Mouse (Mus musculus): ENCODE results near the gene Map3k5.

DNA sequence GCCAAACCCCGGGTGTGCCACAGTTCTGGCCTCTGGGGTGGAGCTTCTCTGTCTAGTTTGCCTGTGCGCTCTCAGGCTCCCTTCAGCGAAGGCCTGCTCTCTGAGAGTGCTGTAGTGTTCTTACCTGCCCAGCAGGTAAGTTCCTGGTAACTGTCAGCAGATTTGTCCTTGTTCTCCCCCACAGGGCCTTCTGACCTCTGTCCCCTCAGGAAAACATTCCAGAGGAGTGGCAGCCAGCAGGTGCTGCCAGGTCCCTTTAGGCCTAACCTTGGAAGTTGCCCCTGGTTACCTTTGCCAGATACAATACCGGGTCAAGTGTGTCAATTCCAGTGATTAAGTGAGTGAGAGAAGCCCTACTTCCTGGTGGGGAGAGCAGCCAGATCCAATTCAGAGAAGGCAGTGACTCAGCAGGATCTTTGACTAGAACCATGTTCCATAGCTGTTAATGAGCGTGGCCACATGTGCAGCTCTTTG, 252.6 kb downstream of the Map3k5 start:
- TF ChIP-seq CTCF (conservative IDR thresholded peaks at IDR 0.05; ENCODE audit: low read length) (no peak), POU5F1 (IDR thresholded peaks at IDR 0.05; ENCODE audit: borderline replicate concordance, low read length) (no peak), NANOG (IDR thresholded peaks at IDR 0.05; ENCODE audit: borderline replicate concordance, low read length) (0 out of 2 replicates have a peak, but pooled peaks have one; percentile 17)
